Mouse (Mus musculus) CD4-positive, CD25-positive, alpha-beta regulatory T cell, adult 4 months (primary cell): Measurements from ENCODE around the gene Dzip1. TPM values are rescaled to one million over a fixed set of nuclear protein-coding genes. Genes with fewer than 3 reads are reported as not detected.

Experiments
- ATAC-seq: one replicate; pipeline ENCODE4 v1.8.0; 2017
- polyA plus RNA-seq, 2 experiments: library from polyadenylated mRNA; unstranded; fragments of 100-300 nt; shearing (Covaris generic); gene quantifications; one replicate each; pipeline ENCODE4 v1.2.1; 2017

The Dzip1 gene
- polyA plus RNA-seq: 10 to 100 TPM; 10.9 to 12.8 TPM

- ATAC-seq: peak; percentile 75
These were observed at the start of gene Dzip1 for GRCm38 (mm10) chr14:118924673-118925615. Gene Dzip1 (minus strand): TSS chr14:118925460.

GRCm38 (mm10) chr14:118972268-118972667, 47.0 kb upstream of the Dzip1 start:
- ATAC-seq: no peak

GRCm38 (mm10) chr14:118967646-118968045, 42.4 kb upstream of the Dzip1 start:
- no peak for ATAC-seq

- ATAC-seq: peak; percentile 93
These were observed 40.2 kb upstream of the Dzip1 start for GRCm38 (mm10) chr14:118965356-118966000.

GRCm38 (mm10) chr14:118958010-118958409, 32.8 kb upstream of the Dzip1 start:
- no peak for ATAC-seq

GRCm38 (mm10) chr14:118951912-118952583, 26.8 kb upstream of the Dzip1 start:
- no peak for ATAC-seq

GRCm38 (mm10) chr14:118948841-118949240, 23.6 kb upstream of the Dzip1 start:
- ATAC-seq: no peak

GRCm38 (mm10) chr14:118944702-118945101, 19.4 kb upstream of the Dzip1 start:
- ATAC-seq: no peak

GRCm38 (mm10) chr14:118942076-118942475, 16.8 kb upstream of the Dzip1 start:
- ATAC-seq: no peak

- ATAC-seq: peak; percentile 6
These were observed 15.7 kb upstream of the Dzip1 start for GRCm38 (mm10) chr14:118940796-118941495.

GRCm38 (mm10) chr14:118938551-118938950, 13.3 kb upstream of the Dzip1 start:
- no peak for ATAC-seq

- peak; percentile 87 for ATAC-seq
These were observed 12.6 kb upstream of the Dzip1 start, which contains the start of gene Dnajc3 for GRCm38 (mm10) chr14:118937533-118938492. Gene Dnajc3 (plus strand): TSS chr14:118937976.

GRCm38 (mm10) chr14:118936952-118937351, 11.7 kb upstream of the Dzip1 start:
- no peak for ATAC-seq

GRCm38 (mm10) chr14:118936236-118936635, 11.0 kb upstream of the Dzip1 start:
- ATAC-seq: no peak

- ATAC-seq: no peak
These were observed 9.4 kb upstream of the Dzip1 start for GRCm38 (mm10) chr14:118934686-118935085.

- ATAC-seq: peak; percentile 38
These were observed 7.7 kb upstream of the Dzip1 start for GRCm38 (mm10) chr14:118932956-118933355.

GRCm38 (mm10) chr14:118931181-118931580, 5.9 kb upstream of the Dzip1 start:
- ATAC-seq: no peak

- ATAC-seq: no peak
These were observed 5.5 kb upstream of the Dzip1 start for GRCm38 (mm10) chr14:118930777-118931176.

- peak; percentile 74 for ATAC-seq
These were observed 4.5 kb upstream of the Dzip1 start for GRCm38 (mm10) chr14:118929779-118930178.

GRCm38 (mm10) chr14:118928565-118928964, 3.3 kb upstream of the Dzip1 start:
- ATAC-seq: no peak

GRCm38 (mm10) chr14:118922667-118923184, 2.5 kb downstream of the Dzip1 start:
- no peak for ATAC-seq
